Mouse (Mus musculus) embryonic facial prominence, embryonic 12.5 days (tissue): ENCODE measurements around the gene P2ry1. TPM values are rescaled to one million over a fixed set of nuclear protein-coding genes. Genes with fewer than 3 reads are reported as not detected.

ENCODE experiments used
- ATAC-seq: fragments of 200-750 bp; cut with Nextera tagmentation; 2 replicates; pipeline ENCODE4 v1.8.0; 2017; ENCODE audit not compliant: insufficient number of reproducible peaks, insufficient read depth, low FRiP score, low TSS enrichment
- H3K27ac ChIP-seq: fragments of 300-500 bp; sonication (generic); 2 replicates; pipeline ENCODE4 v1.5.1; 2016; ENCODE audit warnings: mild to moderate bottlenecking
- H3K27me3 ChIP-seq: fragments of 300-500 bp; sonication (generic); 2 replicates; pipeline ENCODE4 v1.6.1; 2016; ENCODE audit warnings: mild to moderate bottlenecking, moderate library complexity
- H3K36me3 ChIP-seq: fragments of 300-500 bp; sonication (generic); 2 replicates; pipeline ENCODE4 v1.6.1; 2016; ENCODE audit warnings: mild to moderate bottlenecking
- H3K4me1 ChIP-seq: fragments of 300-500 bp; sonication (generic); 2 replicates; pipeline ENCODE4 v1.6.1; 2016
- H3K4me2 ChIP-seq: fragments of 300-500 bp; sonication (generic); replicated peaks from 2 replicates; pipeline ENCODE4 v1.6.1; 2016; ENCODE audit warnings: mild to moderate bottlenecking, moderate library complexity
- H3K4me3 ChIP-seq: fragments of 300-500 bp; sonication (generic); 2 replicates; pipeline ENCODE4 v1.5.1; 2016; ENCODE audit warnings: mild to moderate bottlenecking
- H3K9ac ChIP-seq: fragments of 300-500 bp; sonication (generic); 2 replicates; pipeline ENCODE4 v1.6.1; 2016; ENCODE audit warnings: mild to moderate bottlenecking, moderate library complexity
- H3K9me3 ChIP-seq: fragments of 300-500 bp; sonication (generic); 2 replicates; pipeline ENCODE4 v1.6.1; 2016; ENCODE audit warnings: mild to moderate bottlenecking, moderate library complexity
- WGBS: fragments of 180-500 bp; shearing (Covaris S2); methylation state at CpG from one replicate; pipeline ENCODE4 v1.1.7; 2016; 5-methylcytosine and 5-hydroxymethylcytosine counted together
- polyA plus RNA-seq: library from polyadenylated mRNA; unstranded; fragments of >200 nt; fragmentation: Nextera tagmentation; extraction: Ambion mirVana; gene quantifications from 2 replicates; pipeline ENCODE4 v1.2.1, GENCODE M21; 2016

Gene P2ry1
- 7.5 and 7.9 TPM in 2 replicates for polyA plus RNA-seq

- peak within 1 kb of the TSS; percentile 76 for H3K4me2 ChIP-seq
- no peaks in the 10 kb centered on the region for H3K36me3 ChIP-seq
- WGBS = under 1% methylated on average over 90 of the region's 90 CpGs
- H3K9me3 ChIP-seq = no peaks in the 10 kb centered on the region
- H3K4me3 ChIP-seq = peak within 1 kb of the TSS; percentile 73
- peak within 1 kb of the TSS; percentile 70 for H3K9ac ChIP-seq
- peaks cover 8% of the 10 kb centered on the region for H3K27me3 ChIP-seq
- H3K27ac ChIP-seq = no peak within 1 kb of the TSS
- peak; percentile 96 for ATAC-seq
- 0 out of 2 replicates have a peak, but pooled peaks cover 4% of the 10 kb centered on the region for H3K4me1 ChIP-seq
Measured at GRCm38 (mm10) chr3:61002587-61003501, at the start of gene P2ry1. Gene P2ry1, plus strand, starts transcription at chr3:61002795.

- Histone ChIP-seq H3K4me1 (no peaks in the 10 kb centered on the region), H3K27me3 (no peaks in the 10 kb centered on the region), H3K27ac (no peak overlapping the region), H3K4me3 (no peak overlapping the region), H3K9me3 (no peaks in the 10 kb centered on the region), H3K9ac (no peak overlapping the region), H3K4me2 (no peak overlapping the region), H3K36me3 (no peaks in the 10 kb centered on the region)
- no peak for ATAC-seq
- 81% methylated on average over 5 of the region's 5 CpGs for WGBS
Measured at GRCm38 (mm10) chr3:60953199-60953736, 49.3 kb upstream of the P2ry1 start.

GRCm38 (mm10) chr3:60954073-60954472 is 48.5 kb upstream of the P2ry1 start:
- Histone ChIP-seq H3K4me2 (no peak overlapping the region), H3K27me3 (no peaks in the 10 kb centered on the region), H3K9me3 (no peaks in the 10 kb centered on the region), H3K4me3 (no peak overlapping the region), H3K9ac (no peak overlapping the region), H3K36me3 (no peaks in the 10 kb centered on the region), H3K4me1 (no peaks in the 10 kb centered on the region), H3K27ac (no peak overlapping the region)
- WGBS = 77% methylated on average over 2 of the region's 2 CpGs
- no peak for ATAC-seq

- H3K27ac ChIP-seq = no peak overlapping the region
- H3K4me3 ChIP-seq = no peak overlapping the region
- no peaks in the 10 kb centered on the region for H3K36me3 ChIP-seq
- H3K9me3 ChIP-seq = no peaks in the 10 kb centered on the region
- H3K4me1 ChIP-seq = no peaks in the 10 kb centered on the region
- no peak overlapping the region for H3K4me2 ChIP-seq
- ATAC-seq = no peak
- 95% methylated on average over 2 of the region's 2 CpGs for WGBS
- H3K9ac ChIP-seq = no peak overlapping the region
- no peaks in the 10 kb centered on the region for H3K27me3 ChIP-seq
Measured at GRCm38 (mm10) chr3:60958769-60959168, 43.8 kb upstream of the P2ry1 start.

- no peaks in the 10 kb centered on the region for H3K36me3 ChIP-seq
- WGBS = 76% methylated on average over 2 of the region's 2 CpGs
- no peak overlapping the region for H3K4me3 ChIP-seq
- H3K9ac ChIP-seq = no peak overlapping the region
- H3K4me2 ChIP-seq = no peak overlapping the region
- no peaks in the 10 kb centered on the region for H3K4me1 ChIP-seq
- no peak overlapping the region for H3K27ac ChIP-seq
- H3K9me3 ChIP-seq = no peaks in the 10 kb centered on the region
- H3K27me3 ChIP-seq = no peaks in the 10 kb centered on the region
- no peak for ATAC-seq
Measured at GRCm38 (mm10) chr3:60965137-60965536, 37.5 kb upstream of the P2ry1 start.

GRCm38 (mm10) chr3:60974944-60975343 is 27.7 kb upstream of the P2ry1 start:
- Histone ChIP-seq H3K4me2 (no peak overlapping the region), H3K27me3 (no peaks in the 10 kb centered on the region), H3K4me3 (no peak overlapping the region), H3K9me3 (no peaks in the 10 kb centered on the region), H3K27ac (no peak overlapping the region), H3K9ac (no peak overlapping the region), H3K36me3 (no peaks in the 10 kb centered on the region), H3K4me1 (no peaks in the 10 kb centered on the region)
- WGBS = 84% methylated on average over 1 of the region's 1 CpGs
- ATAC-seq = no peak

- H3K9ac ChIP-seq = no peak overlapping the region
- no peak overlapping the region for H3K27ac ChIP-seq
- no peaks in the 10 kb centered on the region for H3K36me3 ChIP-seq
- H3K4me1 ChIP-seq = no peaks in the 10 kb centered on the region
- no peak overlapping the region for H3K4me2 ChIP-seq
- WGBS = 80% methylated on average over 3 of the region's 3 CpGs
- no peaks in the 10 kb centered on the region for H3K27me3 ChIP-seq
- H3K9me3 ChIP-seq = no peaks in the 10 kb centered on the region
- no peak overlapping the region for H3K4me3 ChIP-seq
- no peak for ATAC-seq
Measured at GRCm38 (mm10) chr3:60982109-60982508, 20.5 kb upstream of the P2ry1 start.

- Histone ChIP-seq H3K4me2 (no peak overlapping the region), H3K4me1 (0 out of 2 replicates have a peak, but pooled peaks cover 4% of the 10 kb centered on the region)
- 78% methylated on average over 3 of the region's 3 CpGs for WGBS
Measured at GRCm38 (mm10) chr3:60998064-60998463, 4.5 kb upstream of the P2ry1 start.

GRCm38 (mm10) chr3:60999715-61000114 is 2.9 kb upstream of the P2ry1 start:
- Histone ChIP-seq H3K27me3 (peaks cover 8% of the 10 kb centered on the region), H3K4me1 (0 out of 2 replicates have a peak, but pooled peaks cover 4% of the 10 kb centered on the region), H3K9me3 (no peaks in the 10 kb centered on the region), H3K27ac (no peak overlapping the region), H3K36me3 (no peaks in the 10 kb centered on the region), H3K4me3 (no peak overlapping the region), H3K4me2 (no peak overlapping the region), H3K9ac (no peak overlapping the region)
- ATAC-seq = no peak

More at GRCm38 (mm10) chr3:60998064-60998463, 4.5 kb upstream of the P2ry1 start:
- Histone ChIP-seq H3K4me3 (no peak overlapping the region), H3K27ac (no peak overlapping the region), H3K9me3 (no peaks in the 10 kb centered on the region), H3K9ac (no peak overlapping the region), H3K36me3 (no peaks in the 10 kb centered on the region), H3K27me3 (0 out of 2 replicates have a peak, but pooled peaks cover under 1% of the 10 kb centered on the region)
- no peak for ATAC-seq

- H3K4me1 ChIP-seq = 0 out of 2 replicates have a peak, but pooled peaks cover 4% of the 10 kb centered on the region
- no peak overlapping the region for H3K9ac ChIP-seq
- no peak overlapping the region for H3K4me2 ChIP-seq
- H3K4me3 ChIP-seq = no peak overlapping the region
- no peaks in the 10 kb centered on the region for H3K36me3 ChIP-seq
- WGBS = 70% methylated on average over 4 of the region's 4 CpGs
- H3K27ac ChIP-seq = no peak overlapping the region
- H3K27me3 ChIP-seq = peaks cover 8% of the 10 kb centered on the region
- ATAC-seq = no peak
- H3K9me3 ChIP-seq = no peaks in the 10 kb centered on the region
Measured at GRCm38 (mm10) chr3:61000747-61001146, 1.8 kb upstream of the P2ry1 start.

- 0 out of 2 replicates have a peak, but pooled peaks cover 4% of the 10 kb centered on the region for H3K4me1 ChIP-seq
- 3% methylated on average over 20 of the region's 20 CpGs for WGBS
- no peaks in the 10 kb centered on the region for H3K9me3 ChIP-seq
- ATAC-seq = peak; percentile 59; the same call in 1 of the 2 replicates
- peak overlapping the region; percentile 73 for H3K4me3 ChIP-seq
- peaks cover 8% of the 10 kb centered on the region for H3K27me3 ChIP-seq
- H3K4me2 ChIP-seq = peak overlapping the region; percentile 76
- no peaks in the 10 kb centered on the region for H3K36me3 ChIP-seq
- H3K27ac ChIP-seq = no peak overlapping the region
- H3K9ac ChIP-seq = peak overlapping the region; percentile 70
Measured at GRCm38 (mm10) chr3:61001852-61002586, 576 bp upstream of the P2ry1 start.
